Mouse (Mus musculus) monocyte, adult 2 months (primary cell): ENCODE data around the gene Adh6a.

ENCODE experiments used
- DNase-seq, 2 experiments: peaks; one replicate each; pipeline ENCODE4 v3.0.0; 2022; ENCODE audit warnings: low spot score in 2 of 2, low read depth in 1 of 2

Gene Adh6a

DNA sequence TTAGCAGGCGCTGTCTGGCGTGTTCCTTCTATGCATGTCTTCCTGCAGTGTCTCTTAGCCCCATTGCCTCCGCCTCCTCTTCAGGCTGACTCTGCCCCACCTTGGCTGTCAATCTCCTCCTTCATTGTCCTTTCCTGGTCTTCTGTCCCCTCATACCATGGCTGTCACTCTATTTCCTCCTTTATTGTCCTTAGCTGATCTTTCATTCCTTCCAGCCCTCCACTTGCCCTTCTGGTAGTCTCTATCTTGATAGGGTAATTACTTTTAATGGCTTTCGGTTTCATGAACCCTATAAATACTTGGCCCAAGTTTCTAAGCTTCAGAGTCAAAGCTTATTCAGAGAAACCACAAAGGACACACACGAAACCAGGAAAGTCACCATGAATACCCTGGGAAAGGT, at the start of gene Adh6a:
Gene Adh6a (plus strand): TSS at position 322 of the 400 bp plus-strand sequence.
- DNase-seq = no peak

- DNase-seq = no peak
Observed at GRCm38 (mm10) chr3:138264648-138265047, 48.4 kb upstream of the Adh6a start.

DNA sequence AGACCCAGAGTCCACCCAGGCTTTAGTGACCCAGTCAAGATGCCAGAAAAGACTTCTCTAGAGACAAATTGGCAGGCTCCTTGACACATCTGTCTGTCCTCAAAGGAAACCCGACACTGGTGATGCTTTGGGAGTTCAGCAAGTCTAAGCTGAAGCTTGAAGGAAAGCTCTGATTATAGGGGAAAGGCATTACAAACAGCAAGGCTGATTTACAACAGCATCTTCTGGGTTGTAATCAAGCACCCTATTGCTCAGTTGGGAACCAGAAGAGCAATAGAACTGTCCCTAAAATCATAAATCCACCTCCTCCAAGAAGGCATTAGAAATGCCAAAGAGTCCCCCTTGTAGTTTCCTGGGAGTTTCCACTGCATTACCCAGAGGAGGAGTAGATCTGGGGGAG, 42.6 kb upstream of the Adh6a start:
- DNase-seq = no peak

GRCm38 (mm10) chr3:138271297-138271696, 41.8 kb upstream of the Adh6a start:
- no peak for DNase-seq

DNA sequence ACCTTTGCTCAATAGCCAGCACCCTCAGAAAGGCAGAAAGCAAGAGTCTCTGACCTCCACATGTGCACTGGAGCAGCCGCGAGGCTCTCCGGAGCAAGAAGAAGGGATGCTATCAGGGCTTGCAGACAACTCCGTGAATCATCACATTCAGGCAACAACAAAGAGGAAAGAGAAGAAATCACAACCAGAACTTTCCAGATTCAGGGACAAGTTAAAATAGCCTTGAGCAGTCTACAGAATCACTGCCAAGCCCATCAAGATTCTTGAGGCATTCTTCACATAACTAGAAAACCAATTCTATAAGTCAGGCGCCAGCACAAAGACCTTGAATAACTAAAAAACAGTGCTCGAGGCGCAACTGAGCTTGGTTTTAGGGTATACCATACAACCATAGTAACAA, 40.0 kb upstream of the Adh6a start:
- no peak for DNase-seq

DNA sequence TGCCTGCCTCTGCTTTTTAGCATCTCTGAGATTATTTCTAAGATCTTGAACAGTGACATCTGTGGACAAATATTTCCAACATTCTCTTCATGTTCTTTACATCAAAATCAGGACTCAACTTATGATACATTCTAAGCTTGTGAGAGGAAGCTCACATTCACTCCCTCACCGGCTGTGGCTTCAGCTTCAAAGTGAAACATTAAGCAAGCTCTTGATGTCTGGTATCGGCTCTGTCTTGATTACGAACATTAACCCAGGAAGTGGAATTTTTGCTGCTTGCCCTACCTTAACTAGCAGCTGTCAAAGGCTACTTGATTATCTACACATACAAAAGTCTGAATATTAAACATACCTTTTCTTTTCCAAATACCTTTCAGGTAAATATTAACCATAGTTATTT, 38.0 kb upstream of the Adh6a start:
- DNase-seq = no peak

DNA sequence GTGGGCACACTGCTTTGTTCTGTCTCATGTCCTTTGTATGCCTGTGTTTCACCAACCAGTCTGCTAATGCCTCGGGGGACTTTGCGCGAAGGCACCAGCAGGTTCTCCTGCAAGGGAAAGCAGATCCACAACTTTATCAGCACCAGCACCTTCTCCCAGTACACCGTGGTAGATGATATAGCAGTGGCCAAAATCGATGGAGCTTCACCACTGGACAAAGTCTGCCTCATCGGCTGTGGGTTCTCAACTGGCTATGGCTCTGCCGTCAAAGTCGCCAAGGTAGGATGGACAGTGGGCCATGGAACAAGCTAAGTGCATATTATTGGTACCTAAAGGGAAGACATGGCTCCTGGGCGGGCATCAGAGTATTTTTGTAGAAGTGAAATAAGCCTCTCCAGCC, 30.5 kb upstream of the Adh6a start:
- no peak for DNase-seq

GRCm38 (mm10) chr3:138283831-138284230, 29.3 kb upstream of the Adh6a start:
- no peak for DNase-seq

GRCm38 (mm10) chr3:138285986-138286385, 27.1 kb upstream of the Adh6a start:
- DNase-seq = no peak

- DNase-seq = no peak
Observed at GRCm38 (mm10) chr3:138287686-138288085, 25.4 kb upstream of the Adh6a start.

DNA sequence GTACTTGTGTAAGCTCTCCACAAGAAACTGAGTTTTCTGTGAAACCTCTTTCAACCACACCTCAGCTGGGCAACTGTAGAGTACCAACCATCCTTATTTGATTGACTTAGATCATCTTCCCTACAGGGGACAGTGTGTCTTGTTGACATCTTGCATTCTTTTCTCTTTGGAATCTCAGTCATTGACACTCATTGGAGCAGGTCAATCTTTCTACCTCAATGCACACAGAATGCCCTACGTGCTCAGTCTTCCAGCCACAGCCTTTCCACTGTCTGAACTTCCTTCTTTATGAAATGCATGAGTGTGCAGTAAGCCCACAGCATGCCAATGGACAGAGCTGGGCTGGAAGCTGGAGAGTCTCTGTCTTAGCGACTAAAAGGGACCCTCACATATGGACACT, 22.4 kb upstream of the Adh6a start:
- no peak for DNase-seq

DNA sequence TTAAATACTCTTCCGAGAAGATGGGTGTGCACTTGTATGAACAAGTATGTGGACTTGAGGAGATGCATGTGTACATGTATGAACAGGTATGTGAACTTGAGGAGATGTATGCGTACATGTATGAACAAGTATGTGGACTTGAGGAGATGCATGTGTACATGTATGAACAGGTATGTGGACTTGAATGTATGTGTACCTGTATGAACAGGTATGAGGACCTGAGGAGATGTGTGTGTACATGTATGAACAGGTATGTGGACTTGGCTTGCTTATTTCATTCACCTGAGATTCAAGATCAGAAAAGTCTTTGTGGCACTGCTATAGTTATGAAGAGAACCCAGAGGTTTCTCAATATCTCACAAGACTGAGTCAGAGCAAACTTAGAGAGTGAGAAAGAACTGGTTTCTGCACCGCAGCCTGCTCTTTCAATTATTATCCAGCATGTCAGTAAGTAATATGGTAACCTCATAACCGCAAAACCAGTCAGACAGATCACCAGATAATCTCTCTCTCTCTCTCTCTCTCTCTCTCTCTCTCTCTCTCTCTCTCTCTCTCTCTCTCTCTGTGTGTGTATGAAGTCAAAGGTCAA, 21.5 kb upstream of the Adh6a start:
- DNase-seq = no peak

- no peak for DNase-seq
Observed at GRCm38 (mm10) chr3:138293298-138293895, 19.7 kb upstream of the Adh6a start.

DNA sequence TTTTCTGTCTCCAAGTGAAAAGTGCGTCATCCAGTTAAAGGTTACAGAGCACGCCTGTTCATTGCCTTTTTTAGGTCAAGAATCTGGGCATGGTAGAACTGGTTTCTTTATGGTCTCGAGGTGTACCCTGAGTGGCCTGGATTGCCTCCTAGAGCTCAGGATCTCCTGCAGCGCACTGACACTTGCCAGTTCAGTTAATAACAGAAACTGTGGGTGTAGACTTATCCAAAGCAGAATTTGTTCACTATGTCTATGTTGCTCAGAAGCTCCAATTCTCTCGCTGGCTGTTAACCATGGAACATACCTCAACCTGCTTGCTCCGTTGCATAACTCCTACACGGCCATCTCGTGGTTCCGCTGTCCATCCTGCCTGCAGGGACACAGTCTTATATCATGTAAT, 13.0 kb upstream of the Adh6a start:
- DNase-seq = no peak

- no peak for DNase-seq
Observed at GRCm38 (mm10) chr3:138302676-138303075, 10.4 kb upstream of the Adh6a start.

DNA sequence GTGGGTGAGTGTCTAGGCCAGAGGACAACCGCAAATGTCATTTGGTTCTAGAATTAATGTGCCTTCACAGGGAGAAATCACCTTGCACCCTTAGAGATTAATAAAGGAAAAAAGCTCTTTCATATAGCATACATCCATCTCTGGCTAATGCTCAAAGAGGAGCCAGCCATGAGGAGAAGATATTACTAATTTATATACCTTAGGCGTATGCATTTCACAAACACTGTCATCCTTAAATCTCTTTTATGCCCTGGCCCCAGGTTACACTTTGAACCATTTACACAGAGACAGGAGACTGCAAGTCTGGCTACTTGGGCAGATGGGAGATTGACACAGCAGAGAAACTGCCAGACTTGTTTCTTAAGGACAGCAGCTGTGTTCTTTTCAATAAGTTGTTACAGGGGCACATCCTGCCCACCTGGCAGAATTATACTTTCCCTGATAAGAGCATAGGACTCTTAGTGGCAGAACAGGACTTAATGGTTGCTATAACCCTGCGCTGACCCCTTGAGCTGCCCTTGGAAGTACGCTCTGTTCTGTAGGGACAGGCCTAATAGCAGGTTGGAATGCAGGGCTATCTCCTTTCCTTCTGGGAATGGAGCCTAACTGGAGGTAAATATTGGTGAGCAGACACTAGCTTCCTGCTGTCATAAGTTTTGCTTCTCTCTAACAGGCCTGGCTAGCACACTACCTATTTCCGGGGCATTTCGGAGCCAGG, 9.2 kb upstream of the Adh6a start:
- no peak for DNase-seq

GRCm38 (mm10) chr3:138304489-138304871, 8.6 kb upstream of the Adh6a start:
- no peak for DNase-seq

DNA sequence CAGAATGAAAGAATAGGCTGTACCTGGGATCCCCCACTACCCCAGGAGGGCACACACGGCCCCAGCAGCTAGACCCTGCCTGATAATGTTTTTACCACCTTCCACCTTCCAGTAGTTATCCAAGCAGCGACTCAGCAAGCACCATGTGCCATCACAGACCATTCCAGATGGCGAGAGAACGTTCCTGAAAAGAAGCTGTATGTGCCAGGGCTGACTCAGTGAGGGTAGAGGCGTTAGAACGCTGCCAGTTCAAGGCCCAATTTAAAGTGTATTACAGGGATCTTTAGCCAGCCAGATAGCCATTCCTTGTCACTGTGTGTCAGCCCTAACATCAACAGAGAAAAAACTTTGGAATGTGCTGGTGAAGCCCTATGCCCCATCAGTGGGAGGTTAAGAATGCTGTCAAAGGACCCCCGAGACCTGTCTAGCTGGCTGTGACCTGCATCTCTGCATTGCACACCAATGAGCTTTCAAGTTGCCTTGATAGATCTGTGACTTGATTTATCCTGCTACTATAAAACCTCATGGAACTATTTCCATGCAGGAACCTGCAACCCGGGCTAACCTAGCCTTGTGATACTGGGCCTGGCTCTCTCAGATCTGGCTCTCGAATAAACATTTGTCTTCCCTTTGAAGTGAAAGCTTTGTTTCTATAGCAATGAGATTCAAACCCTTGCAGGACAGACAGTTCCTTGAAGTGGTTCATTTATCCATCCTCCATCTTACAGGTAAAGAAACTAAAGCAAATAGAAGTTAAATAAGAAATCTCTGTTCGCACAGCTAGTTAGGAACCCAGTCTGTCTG, 7.4 kb upstream of the Adh6a start:
- no peak for DNase-seq

- DNase-seq = no peak
Observed at GRCm38 (mm10) chr3:138306290-138306683, 6.8 kb upstream of the Adh6a start.

DNA sequence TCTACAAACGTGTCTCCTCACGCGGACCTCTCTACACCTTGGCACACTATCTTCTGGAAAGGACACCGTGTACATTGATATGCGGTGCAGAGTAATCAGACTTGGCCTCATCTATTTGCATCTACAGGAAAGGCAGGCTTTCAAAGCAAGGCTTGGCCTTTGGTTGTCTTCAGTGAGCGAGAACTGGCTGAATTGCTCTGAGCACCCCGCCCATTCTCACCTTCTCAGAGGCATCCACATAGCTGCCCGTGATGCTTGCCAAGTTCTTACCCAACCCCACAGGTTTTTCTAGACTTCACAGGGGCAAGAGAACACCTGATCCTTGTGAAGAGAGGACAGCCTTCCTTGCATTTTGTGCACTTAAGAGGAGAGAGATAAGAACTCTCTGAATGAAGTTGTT, 3.2 kb upstream of the Adh6a start:
- no peak for DNase-seq

DNA sequence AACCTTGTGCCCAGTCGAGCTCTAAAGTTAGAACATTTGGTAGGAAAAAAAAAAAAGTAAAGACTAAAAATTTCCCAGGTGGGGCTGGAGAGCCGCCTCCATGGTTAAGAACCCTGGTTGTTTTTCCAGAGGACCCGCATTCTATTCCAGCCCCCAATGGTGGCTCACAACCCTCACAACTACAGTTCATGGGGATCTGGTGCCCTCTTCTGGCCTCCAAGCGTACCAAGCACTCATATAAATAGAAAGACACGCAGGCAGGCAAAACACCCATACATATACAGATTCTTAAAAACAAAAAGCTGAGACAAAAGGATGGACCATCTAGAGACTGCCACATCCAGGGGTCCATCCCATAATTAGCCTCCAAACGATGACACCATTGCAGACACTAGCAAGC, 2.1 kb upstream of the Adh6a start:
- no peak for DNase-seq

DNA sequence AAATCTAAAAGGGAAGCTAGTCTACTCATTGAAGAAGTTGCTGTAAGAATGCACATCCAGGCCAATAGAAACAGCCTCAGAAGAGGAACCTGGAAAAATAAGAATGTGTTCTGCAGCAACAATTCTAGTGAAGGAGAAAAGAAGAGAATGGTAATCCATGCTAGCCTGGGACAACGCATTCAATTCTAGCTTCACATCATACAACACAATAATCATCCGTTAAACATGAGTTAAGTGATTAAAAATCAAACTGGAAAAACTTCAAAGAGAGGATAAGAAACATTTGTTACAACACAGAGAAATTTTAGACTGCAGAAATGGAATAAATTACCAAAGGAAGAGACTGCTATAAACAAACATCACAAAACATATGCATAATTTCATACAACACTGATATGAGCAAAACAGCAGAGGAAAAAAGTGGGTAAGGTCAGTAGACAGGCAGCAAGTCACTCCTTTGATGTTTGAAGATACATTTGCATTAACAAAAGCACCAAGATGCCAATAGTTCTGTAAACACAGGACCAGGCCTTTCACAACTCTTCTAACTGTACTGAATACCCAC, 3.9 kb downstream of the Adh6a start:
- DNase-seq = no peak
